Mouse (Mus musculus): Measurements from ENCODE around the gene Cgn. TPM values are rescaled to one million over a fixed set of nuclear protein-coding genes. Genes with fewer than 3 reads are reported as not detected.
A peak's percentile ranks its signal among the peaks of the same experiment; 100 is the strongest.
"Not testable (repeated sequence)": the region's sequence is repeated elsewhere in the genome, so short reads cannot be mapped to it uniquely, and the experiment has no call there.

Cgn gene
- polyA plus RNA-seq, 2 experiments from 2014 or later, result 0.26 TPM; not detected in 1

GRCm38 (mm10) chr3:94789071-94789470 lies 2.8 kb upstream of the Cgn start:
- ATAC-seq, result no peak

- no peak for ATAC-seq
Measured at GRCm38 (mm10) chr3:94787122-94787780, 959 bp upstream of the Cgn start.

- ATAC-seq, result peak; percentile 41
Measured at GRCm38 (mm10) chr3:94785958-94786357, 334 bp downstream of the Cgn start.

- ATAC-seq, result no peak
Measured at GRCm38 (mm10) chr3:94784171-94784701, 2.1 kb downstream of the Cgn start.

GRCm38 (mm10) chr3:94783462-94783931 lies 2.8 kb downstream of the Cgn start:
- ATAC-seq, result no peak

GRCm38 (mm10) chr3:94782936-94783335 lies 3.4 kb downstream of the Cgn start:
- ATAC-seq, result no peak

- no peak for ATAC-seq
Measured at GRCm38 (mm10) chr3:94781356-94781755, 4.9 kb downstream of the Cgn start.

GRCm38 (mm10) chr3:94775886-94776285 lies 10.4 kb downstream of the Cgn start:
- ATAC-seq, result no peak

GRCm38 (mm10) chr3:94774039-94774438 lies 12.3 kb downstream of the Cgn start:
- no peak for ATAC-seq

- not testable (repeated sequence) for ATAC-seq
Measured at GRCm38 (mm10) chr3:94765456-94765855, 20.8 kb downstream of the Cgn start.

- not testable (repeated sequence) for ATAC-seq
Measured at GRCm38 (mm10) chr3:94764545-94765292, 21.6 kb downstream of the Cgn start.

GRCm38 (mm10) chr3:94758427-94758826 lies 27.9 kb downstream of the Cgn start:
- peak; percentile 40 for ATAC-seq

GRCm38 (mm10) chr3:94758056-94758409 lies 28.3 kb downstream of the Cgn start:
- peak; percentile 99 for ATAC-seq

GRCm38 (mm10) chr3:94757251-94758055 lies 28.8 kb downstream of the Cgn start:
- not testable (repeated sequence) for ATAC-seq

- ATAC-seq, result no peak
Measured at GRCm38 (mm10) chr3:94745691-94746090, 40.6 kb downstream of the Cgn start.

GRCm38 (mm10) chr3:94723637-94724036 lies 62.7 kb downstream of the Cgn start:
- ATAC-seq, result not testable (repeated sequence)

- not testable (repeated sequence) for ATAC-seq
Measured at GRCm38 (mm10) chr3:94718253-94718652, 68.0 kb downstream of the Cgn start.

GRCm38 (mm10) chr3:94713424-94713823 lies 72.9 kb downstream of the Cgn start:
- not testable (repeated sequence) for ATAC-seq

GRCm38 (mm10) chr3:94710591-94710990 lies 75.7 kb downstream of the Cgn start:
- ATAC-seq, result not testable (repeated sequence)

All from CD4-positive, CD25-positive, alpha-beta regulatory T cell, adult 4 months (primary cell).